Mouse (Mus musculus) adrenal gland, adult (tissue): Measurements from ENCODE around the gene Igfl3.
A peak's percentile ranks its signal among the peaks of the same experiment; 100 is the strongest.

Source experiments
- DNase-seq, 2 experiments: peaks; one replicate each; pipeline ENCODE4 v3.0.0; 2022 to 2023; ENCODE audit warnings: low spot score in 1 of 2; ENCODE audit not compliant: inconsistent age in 2 of 2

Gene Igfl3

GRCm38 (mm10) chr7:18176194-18176593 is at the start of gene Igfl3:
Gene Igfl3 (plus strand): TSS chr7:18176494.
- no peak for DNase-seq

DNA sequence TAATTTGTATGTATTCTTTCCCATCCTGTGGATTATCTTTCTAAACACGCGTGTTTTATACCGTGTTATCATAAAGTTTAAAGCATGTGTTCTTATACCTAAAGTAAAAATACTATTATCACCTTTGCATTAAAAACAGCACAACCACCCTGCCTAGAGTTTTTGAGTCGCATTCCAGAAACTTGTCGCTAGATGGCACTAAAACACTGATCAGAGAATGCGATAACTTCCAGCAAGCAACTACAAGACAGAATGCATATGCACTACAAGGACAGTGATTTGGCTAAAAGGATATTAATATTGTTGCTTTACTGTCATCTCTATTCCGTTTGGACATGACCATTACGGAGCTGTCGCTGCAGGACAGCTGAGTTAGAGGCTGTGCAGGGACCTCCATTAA is 34.6 kb downstream of the Igfl3 start:
- DNase-seq = peak; percentile 11 to 68

- no peak for DNase-seq
These were observed 38.4 kb downstream of the Igfl3 start for GRCm38 (mm10) chr7:18214699-18215098.
